Mouse (Mus musculus): ENCODE data around the gene Slc2a1. TPM values are rescaled to one million over a fixed set of nuclear protein-coding genes. Genes with fewer than 3 reads are reported as not detected.
A peak's percentile ranks its signal among the peaks of the same experiment; 100 is the strongest.

The Slc2a1 gene
- total RNA-seq, 2 experiments from 2014 or later = 89.7 to 110 TPM

GRCm38 (mm10) chr4:119173851-119174453, 65.4 kb downstream of the Slc2a1 start, which contains the start of gene Zfp691:
Gene Zfp691 (minus strand): TSS chr4:119174195.
- DNase-seq (ENCODE audit: low spot score in 2 of 2) = peak; percentile 93 to 98

GRCm38 (mm10) chr4:119177702-119178101, 69.2 kb downstream of the Slc2a1 start:
- no peak for DNase-seq (ENCODE audit: low spot score in 2 of 2)

- DNase-seq (ENCODE audit: low spot score in 2 of 2) = no peak
Measured at GRCm38 (mm10) chr4:119178331-119178730, 69.8 kb downstream of the Slc2a1 start.

GRCm38 (mm10) chr4:119180133-119180707, 71.7 kb downstream of the Slc2a1 start:
- DNase-seq (ENCODE audit: low spot score in 2 of 2) = no peak

GRCm38 (mm10) chr4:119181456-119181855, 72.9 kb downstream of the Slc2a1 start:
- DNase-seq (ENCODE audit: low spot score in 2 of 2) = no peak

GRCm38 (mm10) chr4:119183525-119183924, 75.0 kb downstream of the Slc2a1 start:
- DNase-seq (ENCODE audit: low spot score in 2 of 2) = no peak

- DNase-seq (ENCODE audit: low spot score in 2 of 2) = no peak
Measured at GRCm38 (mm10) chr4:119185771-119186170, 77.3 kb downstream of the Slc2a1 start.

Small RNA genes within 50 kb of the gene (microRNA-seq; reads per million reads assigned to microRNA genes)
- 0 reads per million in 2 experiments for gene Mir1957a

Other genes with a start within 250 kb of the Slc2a1 start
- gene Olfr1331, start 244.1 kb upstream of the Slc2a1 start, total RNA-seq (2021) = not detected
- not detected for gene Olfr1330, start 220.1 kb upstream of the Slc2a1 start, total RNA-seq (2021)
- gene Olfr1329, start 191.2 kb upstream of the Slc2a1 start, total RNA-seq (2021) = not detected
- not detected for gene Olfr1328, start 170.1 kb upstream of the Slc2a1 start, total RNA-seq (2021)
- 1 to 10 TPM in 1 of 2 experiments, under 1 TPM in 1; 0.95 to 1.2 TPM for gene Lao1, start 147.1 kb upstream of the Slc2a1 start, total RNA-seq (2021)
- 10 to 100 TPM in 1 of 2 experiments, 1 to 10 TPM in 1; 7.3 to 11.0 TPM for gene Zfp691, start 65.5 kb downstream of the Slc2a1 start, total RNA-seq (2021)
- under 1 TPM; 0.28 to 0.31 TPM for gene Ermap, start 81.3 kb downstream of the Slc2a1 start, total RNA-seq (2021)
- gene Svbp, start 86.6 kb downstream of the Slc2a1 start, total RNA-seq (2021) = 10 to 100 TPM; 21.1 to 25.3 TPM
- gene Tmem269, start 109.5 kb downstream of the Slc2a1 start, total RNA-seq (2021) = under 1 TPM; 0.30 to 0.45 TPM
- gene AU022252, start 124.0 kb downstream of the Slc2a1 start, total RNA-seq (2021) = 10 to 100 TPM; 32.4 to 33.2 TPM
- 1 to 10 TPM; 9.4 to 9.5 TPM for gene P3h1, start 124.2 kb downstream of the Slc2a1 start, total RNA-seq (2021)
- 1 to 10 TPM in 1 of 2 experiments, under 1 TPM in 1; 0.79 to 1.9 TPM for gene Cldn19, start 146.7 kb downstream of the Slc2a1 start, total RNA-seq (2021)
- gene Ybx1, start 185.9 kb downstream of the Slc2a1 start, total RNA-seq (2021) = 100 to 1,000 TPM; 465 to 518 TPM
- gene Ppih, start 211.8 kb downstream of the Slc2a1 start, total RNA-seq (2021) = 10 to 100 TPM; 19.9 to 20.7 TPM